In the genomic region with DNA sequence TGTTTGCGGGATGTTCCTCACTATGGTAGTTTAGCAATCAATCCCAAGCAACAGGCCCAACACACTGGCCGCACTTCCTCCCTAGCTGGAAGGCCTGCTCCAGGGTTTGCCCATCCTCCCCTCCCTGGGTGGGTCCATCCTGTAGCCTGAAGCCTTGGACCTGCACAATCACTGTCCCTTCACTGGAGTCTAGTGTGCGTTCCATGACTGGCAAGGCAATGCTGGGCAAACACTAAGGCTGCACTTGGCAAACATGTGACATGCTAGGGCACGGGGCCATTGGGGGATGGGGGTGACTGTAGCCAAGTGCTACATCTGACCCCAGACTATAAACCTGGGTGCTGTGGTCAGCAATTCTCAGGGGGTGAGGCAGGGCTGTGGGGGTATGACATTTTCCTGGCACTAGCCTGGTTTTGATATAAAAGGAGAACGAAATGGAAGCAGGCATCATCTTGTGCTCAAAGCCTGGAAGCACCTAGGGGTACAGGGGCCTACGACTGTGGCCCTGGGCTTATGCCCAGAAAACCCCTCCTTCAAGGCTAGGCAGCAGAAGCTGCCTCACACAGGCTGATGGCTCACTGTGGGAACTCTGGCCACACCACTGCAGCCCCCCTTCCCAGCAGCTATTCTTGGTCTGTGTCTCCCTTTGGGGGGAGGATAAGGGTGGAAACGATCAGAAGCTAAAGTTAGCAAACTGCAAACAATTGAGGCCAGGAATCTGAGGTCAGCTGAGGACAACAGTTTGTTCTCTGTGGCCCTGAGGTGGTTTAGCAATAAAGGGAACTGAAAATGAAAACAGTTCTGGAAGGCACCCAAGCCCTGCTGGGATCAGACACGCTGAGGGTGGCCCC, we compare ENCODE assay signal across 9 mouse cellular contexts. TPM values are rescaled to one million over a fixed set of nuclear protein-coding genes. Genes with fewer than 3 reads are reported as not detected.
DNase-seq lines count a peak whose midpoint lies in the region; ATAC-seq and TF ChIP-seq lines count a peak whose summit lies in the region.
"Had no signal": no experiment of that assay in that cellular context is flagged by ENCODE, and none has a peak within 500 bp of the region (broad histone marks: within the 10 kb centered on the region; RNA-seq: fewer than 3 reads in every experiment).

No protein-coding gene starts in this region.

- DNase-seq in ovary, postnatal 14 days (ENCODE audit: low spot score): peak; percentile 54
- no peak for DNase-seq in ovary, postnatal 10 days (ENCODE audit: low spot score)
- peak; percentile 77 for DNase-seq in cerebellum, adult 9-11 months
- peak; percentile 95 for DNase-seq in heart, adult 8-10 months (ENCODE audit: low spot score)
- peak; percentile 91 for DNase-seq in kidney, adult 9 months
- DNase-seq in lung, postnatal 14 days: peak; percentile 86
- DNase-seq in stomach, postnatal 0 days (ENCODE audit: low spot score): peak; percentile 74

- no peak for TF ChIP-seq EP300 in stomach, postnatal 0 days (optimal IDR thresholded peaks at IDR 0.05)

- ATAC-seq in stomach, postnatal 0 days (ENCODE audit: low FRiP score, low TSS enrichment): peak; percentile 76
- no peak for ATAC-seq in inflammation-experienced regulatory T-cells, adult 6 months

- H3K27ac ChIP-seq in stomach, postnatal 0 days (replicated peaks): peak overlapping the region; percentile 89

- WGBS in stomach, postnatal 0 days: 25% methylated on average over 8 of the region's 8 CpGs

- H3K4me3 ChIP-seq in stomach, postnatal 0 days (ENCODE audit: low read depth, low read length): no peak overlapping the region

- H3K27me3 ChIP-seq in stomach, postnatal 0 days (ENCODE audit: control insufficient read depth, insufficient read depth, low read length): no peaks in the 10 kb centered on the region

- H3K9me3 ChIP-seq in stomach, postnatal 0 days (ENCODE audit: control insufficient read depth, low read length): no peaks in the 10 kb centered on the region

- H3K4me1 ChIP-seq in stomach, postnatal 0 days (replicated peaks; ENCODE audit: control insufficient read depth, insufficient read depth): peaks cover 18% of the 10 kb centered on the region

- H3K4me2 ChIP-seq in stomach, postnatal 0 days (replicated peaks; ENCODE audit: low read depth): no peak overlapping the region; the same call in 1 of the 2 replicates

- no peaks in the 10 kb centered on the region for H3K36me3 ChIP-seq in stomach, postnatal 0 days (ENCODE audit: control insufficient read depth, insufficient read depth, low read length)

- TF ChIP-seq CTCF in stomach, postnatal 0 days (IDR thresholded peaks at IDR 0.05; ENCODE audit: low read depth): no peak

- 0 out of 2 replicates have a peak overlapping the region, but pooled peaks have one; percentile 38 for H3K9ac ChIP-seq in stomach, postnatal 0 days (ENCODE audit: low read length)

RNA-seq across cellular contexts. Expression of gene E030018B13Rik, which starts 5.0 kb away (rescaled TPM):
- not detected for total RNA-seq in heart, adult 8-10 months (2022)
- not detected in 2 replicates for polyA plus RNA-seq in stomach, postnatal 0 days (2015; fragmentation: Nextera tagmentation; extraction: Ambion mirVana)
- polyA plus RNA-seq in inflammation-experienced regulatory T-cells, adult 6 months (2017; shearing (Covaris generic)): under 1 TPM in 1 of 3 experiments, not detected in 2; 0.62 TPM
- polyA plus RNA-seq: brain, embryonic 14.5 days had no signal

RNA-seq across cellular contexts. Expression of gene Klf13, which starts 27.1 kb away (rescaled TPM):
- total RNA-seq in heart, adult 8-10 months (2022): 10 to 100 TPM; 39.6 to 53.1 (median 47.7) TPM
- 25.0 and 26.9 TPM in 2 replicates for polyA plus RNA-seq in stomach, postnatal 0 days (2015; fragmentation: Nextera tagmentation; extraction: Ambion mirVana)
- 100 to 1,000 TPM; 125 to 194 (median 163) TPM for polyA plus RNA-seq in inflammation-experienced regulatory T-cells, adult 6 months (2017; shearing (Covaris generic))
